Comparison of ENCODE assay signal across 8 mouse cellular contexts in genomic region chr2:149828911-149829310, GRCm38 (mm10). TPM values are rescaled to one million over a fixed set of nuclear protein-coding genes. Genes with fewer than 3 reads are reported as not detected.
DNase-seq lines count a peak whose midpoint lies in the region; ATAC-seq and TF ChIP-seq lines count a peak whose summit lies in the region.

Gene Syndig1, plus strand, starts transcription at chr2:149829211.

- peaks cover 47% of the 10 kb centered on the region for H3K27me3 ChIP-seq in heart, embryonic 14.5 days (ENCODE audit: control insufficient read depth, insufficient read depth, low read length)
- peaks cover 53% of the 10 kb centered on the region for H3K27me3 ChIP-seq in hindbrain, embryonic 13.5 days
- H3K27me3 ChIP-seq in limb, embryonic 15.5 days, result peaks cover 41% of the 10 kb centered on the region

- no peak within 1 kb of the TSS for H3K27ac ChIP-seq in heart, embryonic 14.5 days (replicated peaks in 1 of 2; ENCODE audit: control insufficient read depth in 1 of 2, insufficient read depth in 1 of 2, low read depth in 2 of 2, low read length in 2 of 2)
- H3K27ac ChIP-seq in hindbrain, embryonic 13.5 days, result no peak within 1 kb of the TSS
- no peak within 1 kb of the TSS for H3K27ac ChIP-seq in limb, embryonic 15.5 days

- H3K36me3 ChIP-seq in heart, embryonic 14.5 days (ENCODE audit: control insufficient read depth, insufficient read depth, low read length), result no peaks in the 10 kb centered on the region
- no peaks in the 10 kb centered on the region for H3K36me3 ChIP-seq in hindbrain, embryonic 13.5 days
- H3K36me3 ChIP-seq in limb, embryonic 15.5 days, result no peaks in the 10 kb centered on the region

- H3K9me3 ChIP-seq in heart, embryonic 14.5 days (ENCODE audit: control insufficient read depth, low read length), result no peaks in the 10 kb centered on the region
- H3K9me3 ChIP-seq in hindbrain, embryonic 13.5 days, result no peaks in the 10 kb centered on the region
- no peaks in the 10 kb centered on the region for H3K9me3 ChIP-seq in limb, embryonic 15.5 days

- H3K4me1 ChIP-seq in heart, embryonic 14.5 days (ENCODE audit: control insufficient read depth in 2 of 2, insufficient read depth in 2 of 2, low read length in 2 of 2), result peaks cover 11 to 14% of the 10 kb centered on the region in 2 experiments
- peaks cover 26% of the 10 kb centered on the region for H3K4me1 ChIP-seq in hindbrain, embryonic 13.5 days (replicated peaks)
- peaks cover 26% of the 10 kb centered on the region for H3K4me1 ChIP-seq in limb, embryonic 15.5 days

- 71% methylated on average over 2 of the region's 2 CpGs for WGBS in heart, embryonic 14.5 days
- 85% methylated on average over 2 of the region's 2 CpGs for WGBS in hindbrain, embryonic 13.5 days
- 77% methylated on average over 2 of the region's 2 CpGs for WGBS in limb, embryonic 15.5 days

- H3K4me3 ChIP-seq in heart, embryonic 14.5 days (ENCODE audit: control insufficient read depth in 1 of 2, insufficient read depth in 1 of 2, low read depth in 1 of 2, low read length in 2 of 2), result peak within 1 kb of the TSS; percentile 50 to 55
- H3K4me3 ChIP-seq in hindbrain, embryonic 13.5 days, result peak within 1 kb of the TSS; percentile 67
- peak within 1 kb of the TSS; percentile 55 for H3K4me3 ChIP-seq in limb, embryonic 15.5 days

- no peak for TF ChIP-seq CTCF in brain, embryonic 14.5 days (IDR thresholded peaks at IDR 0.05; ENCODE audit: borderline replicate concordance, extremely low read depth, insufficient read depth, insufficient read length)

- TF ChIP-seq POLR2A in brain, embryonic 14.5 days (IDR thresholded peaks at IDR 0.05; ENCODE audit: borderline replicate concordance, extremely low read depth, insufficient read depth, insufficient read length, poor library complexity, severe bottlenecking), result no peak

- H3K4me2 ChIP-seq in heart, embryonic 14.5 days (ENCODE audit: low read length), result peak within 1 kb of the TSS; percentile 94
- H3K4me2 ChIP-seq in hindbrain, embryonic 13.5 days, result peak within 1 kb of the TSS; percentile 95
- peak within 1 kb of the TSS; percentile 97 for H3K4me2 ChIP-seq in limb, embryonic 15.5 days

- no peak for ATAC-seq in heart, embryonic 14.5 days (ENCODE audit: insufficient number of reproducible peaks, insufficient read depth, low FRiP score, low read depth)
- ATAC-seq in hindbrain, embryonic 13.5 days (ENCODE audit: low FRiP score), result no peak
- ATAC-seq in limb, embryonic 15.5 days (ENCODE audit: insufficient number of reproducible peaks, low FRiP score, low TSS enrichment, low read depth), result no peak

- H3K9ac ChIP-seq in heart, embryonic 14.5 days (ENCODE audit: low read length), result peak within 1 kb of the TSS; percentile 54
- peak within 1 kb of the TSS; percentile 84 for H3K9ac ChIP-seq in hindbrain, embryonic 13.5 days
- no peak within 1 kb of the TSS for H3K9ac ChIP-seq in limb, embryonic 15.5 days

- DNase-seq in heart, adult 9 months (ENCODE audit: low spot score in 2 of 2), result no peak
- DNase-seq in brain, embryonic 14.5 days (ENCODE audit: low read depth), result no peak
- DNase-seq in adrenal gland, adult 8-10 months, result no peak
- no peak for DNase-seq in adrenal gland, postnatal 36 days
- no peak for DNase-seq in gastrocnemius, adult 8-10 months (ENCODE audit: low spot score in 2 of 2)

RNA-seq across cellular contexts. Expression of gene Syndig1, which starts in this region (rescaled TPM):
- polyA plus RNA-seq in heart, embryonic 14.5 days (2014; fragmentation: Nextera tagmentation; extraction: Ambion mirVana), result 3.5 and 4.0 TPM in 2 replicates
- polyA plus RNA-seq in brain, embryonic 14.5 days (2012; rRNA removed), result 11.8 and 17.3 TPM in 2 replicates
- 26.2 and 29.4 TPM in 2 replicates for polyA plus RNA-seq in hindbrain, embryonic 13.5 days (2015; fragmentation: Nextera tagmentation; extraction: Ambion mirVana)
- 5.7 and 5.9 TPM in 2 replicates for polyA plus RNA-seq in limb, embryonic 15.5 days (2015; fragmentation: Nextera tagmentation; extraction: Ambion mirVana)
- total RNA-seq in adrenal gland, adult 8-10 months (2022), result 1 to 10 TPM in 2 of 4 experiments, under 1 TPM in 2; 0.49 to 2.8 (median 1.5) TPM
- total RNA-seq in adrenal gland, postnatal 36 days (2021), result under 1 TPM; 0.76 TPM
- under 1 TPM in 1 of 4 experiments, not detected in 3; 0.48 TPM for total RNA-seq in gastrocnemius, adult 8-10 months (2022)
